Mouse (Mus musculus) erythroblast, embryonic 14.5 days (primary cell): ENCODE results near the gene Gfod1.

Experiments used
- GATA1 ChIP-seq: IDR thresholded peaks from 2 replicates; pipeline ENCODE4 v1.6.1; 2012; ENCODE audit warnings: low read length, inconsistent platforms, mixed read lengths
- TAL1 ChIP-seq: IDR thresholded peaks from 3 replicates; pipeline ENCODE4 v1.6.1; 2012; ENCODE audit warnings: low read length, inconsistent platforms, mixed read lengths

DNA sequence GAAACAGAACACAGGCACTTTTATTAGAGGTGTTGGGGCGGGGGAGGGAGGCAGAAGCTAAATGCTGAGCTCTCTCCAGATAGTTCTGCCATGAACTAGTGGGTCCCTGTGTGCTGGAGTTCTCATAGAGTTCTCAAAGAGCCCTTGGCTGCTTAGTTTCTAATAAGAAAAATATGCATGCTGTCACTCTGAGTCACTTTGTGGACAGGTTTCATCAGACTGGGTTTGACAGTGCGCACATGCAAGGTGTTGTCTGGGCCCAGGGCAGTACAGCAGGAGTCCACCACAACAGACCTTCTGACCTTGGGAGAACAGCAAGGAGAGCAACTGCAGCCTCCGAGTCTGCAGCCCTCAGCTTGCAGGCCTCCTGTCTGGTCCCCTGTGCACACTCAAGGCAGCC is 154.3 kb downstream of the Gfod1 start:
- TF ChIP-seq GATA1 (no peak), TAL1 (no peak)
